Comparison of ENCODE assay signal across 14 mouse cellular contexts in genomic region chr7:46154498-46155488, GRCm38 (mm10). TPM values are rescaled to one million over a fixed set of nuclear protein-coding genes. Genes with fewer than 3 reads are reported as not detected.
DNase-seq lines count a peak whose midpoint lies in the region; ATAC-seq lines count a peak whose summit lies in the region.
"Had no signal": no experiment of that assay in that cellular context is flagged by ENCODE, and none has a peak within 500 bp of the region (broad histone marks: within the 10 kb centered on the region; RNA-seq: fewer than 3 reads in every experiment).

No protein-coding gene starts in this region.

- no peaks in the 10 kb centered on the region for H3K36me3 ChIP-seq in kidney, embryonic 16.5 days (ENCODE audit: insufficient read depth, low read length)
- H3K36me3 ChIP-seq in midbrain, embryonic 16.5 days (ENCODE audit: control insufficient read depth, insufficient read depth, low read length): no peaks in the 10 kb centered on the region

- no peaks in the 10 kb centered on the region for H3K9me3 ChIP-seq in kidney, embryonic 16.5 days (ENCODE audit: low read length)
- no peaks in the 10 kb centered on the region for H3K9me3 ChIP-seq in midbrain, embryonic 16.5 days (replicated peaks; ENCODE audit: control insufficient read depth, low read length, poor library complexity, severe bottlenecking)

- ATAC-seq in kidney, embryonic 16.5 days (ENCODE audit: low FRiP score, low TSS enrichment): peak; percentile 46; the same call in 1 of the 2 replicates
- no peak for ATAC-seq in midbrain, embryonic 16.5 days
- no peak for ATAC-seq in erythroblast, adult 5-6 weeks (replicated peaks; ENCODE audit: low FRiP score, poor library complexity, severe bottlenecking)

- no peak for DNase-seq in kidney, adult 9 months
- DNase-seq in embryo, embryonic 10 days (ENCODE audit: low spot score): peak; percentile 48
- peak; percentile 25 for DNase-seq in embryo, embryonic 9.5 days (ENCODE audit: extremely low spot score)
- DNase-seq in cerebellum, postnatal 4 days (ENCODE audit: low spot score in 2 of 2): no peak
- DNase-seq: cerebellum, postnatal 25 days; heart, adult 18-20 months; heart, postnatal 14 days; liver; lung, embryonic 14.5 days had no signal

- no peak overlapping the region for H3K27ac ChIP-seq in kidney, embryonic 16.5 days (ENCODE audit: low read length)
- peak overlapping the region; percentile 54 for H3K27ac ChIP-seq in midbrain, embryonic 16.5 days (ENCODE audit: low read length)

- WGBS in kidney, embryonic 16.5 days: 16% methylated on average over 18 of the region's 18 CpGs
- 19% methylated on average over 18 of the region's 18 CpGs for WGBS in midbrain, embryonic 16.5 days

- H3K9ac ChIP-seq in kidney, embryonic 16.5 days (replicated peaks; ENCODE audit: low read length): no peak overlapping the region
- no peak overlapping the region for H3K9ac ChIP-seq in midbrain, embryonic 16.5 days (ENCODE audit: low read depth, low read length)
- H3K9ac ChIP-seq: lung, embryonic 14.5 days had no signal

- H3K27me3 ChIP-seq in kidney, embryonic 16.5 days (ENCODE audit: insufficient read depth, low read length): peaks cover 5% of the 10 kb centered on the region
- no peaks in the 10 kb centered on the region for H3K27me3 ChIP-seq in midbrain, embryonic 16.5 days (ENCODE audit: control insufficient read depth, insufficient read depth, low read depth, low read length)

- no peak overlapping the region for H3K4me3 ChIP-seq in kidney, embryonic 16.5 days (ENCODE audit: low read length)
- H3K4me3 ChIP-seq in midbrain, embryonic 16.5 days (ENCODE audit: low read depth, low read length): no peak overlapping the region

- H3K4me1 ChIP-seq in kidney, embryonic 16.5 days (ENCODE audit: insufficient read depth, low read length): peaks cover 16% of the 10 kb centered on the region
- peaks cover 16% of the 10 kb centered on the region for H3K4me1 ChIP-seq in midbrain, embryonic 16.5 days (ENCODE audit: control insufficient read depth, insufficient read depth, low read length)

- no peak overlapping the region for H3K4me2 ChIP-seq in kidney, embryonic 16.5 days (replicated peaks; ENCODE audit: low read depth, low read length)
- no peak overlapping the region for H3K4me2 ChIP-seq in midbrain, embryonic 16.5 days (ENCODE audit: low read length)
- H3K4me2 ChIP-seq: lung, embryonic 14.5 days had no signal

RNA-seq across cellular contexts. Expression of gene Abcc8, which starts 25.0 kb away (rescaled TPM):
- 2.6 and 3.5 TPM in 2 replicates for polyA plus RNA-seq in kidney, embryonic 16.5 days (2015; fragmentation: Nextera tagmentation; extraction: Ambion mirVana)
- 7.0 and 9.6 TPM in 2 replicates for polyA plus RNA-seq in midbrain, embryonic 16.5 days (2015; fragmentation: Nextera tagmentation; extraction: Ambion mirVana)
- total RNA-seq in erythroblast, adult 5-6 weeks (2015; ENCODE audit: low replicate concordance): not detected in 2 replicates
- total RNA-seq in erythroblast, adult 5-6 weeks (2017; ENCODE audit: low replicate concordance): not detected in 2 replicates
- total RNA-seq: CH12.LX; megakaryocyte, adult 5-6 weeks had no signal

RNA-seq across cellular contexts. Expression of gene Kcnj11, which starts 54.2 kb away (rescaled TPM):
- polyA plus RNA-seq in kidney, embryonic 16.5 days (2015; fragmentation: Nextera tagmentation; extraction: Ambion mirVana): 0.14 and 0.28 TPM in 2 replicates
- 2.4 and 2.8 TPM in 2 replicates for polyA plus RNA-seq in midbrain, embryonic 16.5 days (2015; fragmentation: Nextera tagmentation; extraction: Ambion mirVana)
- total RNA-seq in erythroblast, adult 5-6 weeks (2015; ENCODE audit: low replicate concordance): not detected in 2 replicates
- not detected in 2 replicates for total RNA-seq in erythroblast, adult 5-6 weeks (2017; ENCODE audit: low replicate concordance)
- total RNA-seq: CH12.LX; megakaryocyte, adult 5-6 weeks had no signal
- polyA plus RNA-seq: lung, embryonic 14.5 days had no signal

Comparison
In these comparisons a context has a peak if more than half of its experiments do, and no peak if none do; other contexts are left out.
1. DNase-seq: peak in embryo, embryonic 10 days (single experiment) and embryo, embryonic 9.5 days (single experiment); none in kidney, adult 9 months (single experiment) and cerebellum, postnatal 4 days (0 of 2).